Mouse (Mus musculus): ENCODE data around the gene Olfr142. TPM values are rescaled to one million over a fixed set of nuclear protein-coding genes. Genes with fewer than 3 reads are reported as not detected.
"Not testable (repeated sequence)": the region's sequence is repeated elsewhere in the genome, so short reads cannot be mapped to it uniquely, and the experiment has no call there.

Olfr142 gene
- not detected in 2 replicates for polyA plus RNA-seq (2015; fragmentation: Nextera tagmentation; extraction: Ambion mirVana)

DNA sequence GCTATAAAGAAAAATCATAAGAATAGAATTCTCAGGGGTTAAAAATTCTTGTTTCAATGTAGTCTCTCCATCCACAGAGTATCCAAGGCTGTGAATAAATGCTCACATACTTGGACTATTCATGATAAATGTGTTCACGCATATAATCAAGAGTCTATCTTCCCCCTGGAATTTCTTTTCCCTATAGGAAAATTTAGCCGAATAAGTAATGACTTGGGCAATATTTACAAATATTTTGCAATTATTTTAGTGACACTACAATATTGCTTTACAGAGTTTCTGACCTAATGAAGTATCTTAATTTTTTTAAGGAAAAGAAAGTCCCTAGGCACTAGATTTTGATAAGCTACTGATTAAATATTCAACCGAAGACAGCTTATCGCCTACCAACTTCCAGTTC lies at the start of gene Olfr142:
Gene Olfr142 (minus strand): TSS at position 101 of the 400 bp plus-strand sequence.
- ATAC-seq (ENCODE audit: low FRiP score, low TSS enrichment) (no peak), DNase-seq (ENCODE audit: low spot score) (no peak)
- H3K9ac ChIP-seq (ENCODE audit: low read length), result no peak within 1 kb of the TSS
- no peaks in the 10 kb centered on the region for H3K4me1 ChIP-seq (replicated peaks; ENCODE audit: control insufficient read depth, insufficient read depth)
- no peak within 1 kb of the TSS for H3K4me2 ChIP-seq (replicated peaks; ENCODE audit: low read depth)
- no peaks in the 10 kb centered on the region for H3K27me3 ChIP-seq (ENCODE audit: control insufficient read depth, insufficient read depth, low read length)
- H3K27ac ChIP-seq (replicated peaks), result no peak within 1 kb of the TSS
- TF ChIP-seq CTCF (IDR thresholded peaks at IDR 0.05; ENCODE audit: low read depth) (no peak), EP300 (optimal IDR thresholded peaks at IDR 0.05) (no peak)
- no peaks in the 10 kb centered on the region for H3K36me3 ChIP-seq (ENCODE audit: control insufficient read depth, insufficient read depth, low read length)
- H3K9me3 ChIP-seq (ENCODE audit: control insufficient read depth, low read length), result no peaks in the 10 kb centered on the region
- H3K4me3 ChIP-seq (ENCODE audit: low read depth, low read length), result no peak within 1 kb of the TSS
- 90% methylated on average over 4 of the region's 4 CpGs for whole genome bisulfite sequencing

DNA sequence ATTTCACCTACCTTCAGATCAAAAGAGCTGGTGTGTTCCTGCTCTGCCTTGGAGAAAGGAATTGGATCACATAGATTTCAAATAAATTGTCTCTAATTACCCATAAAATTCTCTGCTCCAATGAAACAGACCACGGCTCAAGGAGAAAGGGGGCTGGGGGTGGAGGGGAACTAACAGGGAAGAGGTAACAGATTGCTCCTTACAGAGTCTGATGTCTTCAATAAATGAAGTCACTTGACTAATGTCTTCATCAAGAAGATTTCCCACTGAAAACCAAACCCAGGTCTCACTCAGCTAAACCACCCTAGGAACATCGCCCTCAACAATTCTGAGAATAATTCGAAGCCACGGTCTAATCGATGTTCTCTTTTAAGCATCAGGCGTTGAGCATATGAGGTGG lies 35.3 kb upstream of the Olfr142 start, which contains the start of gene Olfr1272:
Gene Olfr1272 (minus strand): TSS at position 101 of the 400 bp plus-strand sequence.
- Histone ChIP-seq H3K27me3 (ENCODE audit: control insufficient read depth, insufficient read depth, low read length) (no peaks in the 10 kb centered on the region), H3K4me2 (replicated peaks; ENCODE audit: low read depth) (no peak within 1 kb of the TSS), H3K9me3 (ENCODE audit: control insufficient read depth, low read length) (no peaks in the 10 kb centered on the region), H3K4me3 (ENCODE audit: low read depth, low read length) (no peak within 1 kb of the TSS), H3K36me3 (ENCODE audit: control insufficient read depth, insufficient read depth, low read length) (no peaks in the 10 kb centered on the region), H3K9ac (ENCODE audit: low read length) (no peak within 1 kb of the TSS), H3K4me1 (replicated peaks; ENCODE audit: control insufficient read depth, insufficient read depth) (no peaks in the 10 kb centered on the region), H3K27ac (replicated peaks) (no peak within 1 kb of the TSS)
- no peak for TF ChIP-seq CTCF (IDR thresholded peaks at IDR 0.05; ENCODE audit: low read depth)
- no peak for TF ChIP-seq EP300 (optimal IDR thresholded peaks at IDR 0.05)
- ATAC-seq (ENCODE audit: low FRiP score, low TSS enrichment) (no peak), DNase-seq (ENCODE audit: low spot score) (no peak)
- WGBS, result 93% methylated on average over 6 of the region's 6 CpGs

DNA sequence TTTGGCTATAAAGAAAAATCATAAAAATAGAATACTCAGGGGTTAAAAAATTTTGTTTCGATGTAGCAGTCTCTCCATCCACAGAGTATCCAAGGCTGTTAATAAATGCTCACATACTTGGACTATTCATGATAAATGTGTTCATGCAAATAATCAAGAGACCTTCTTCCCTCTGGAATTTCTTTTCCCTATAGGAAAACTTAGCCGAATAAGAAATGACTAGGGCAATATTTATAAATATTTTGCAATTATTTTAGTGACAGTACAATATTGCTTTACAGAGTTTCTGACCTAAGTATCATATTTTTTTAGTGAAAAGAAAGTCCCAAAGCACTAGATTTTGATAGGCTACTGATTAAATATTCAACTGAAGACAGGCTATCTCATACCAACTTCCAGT lies 13.5 kb upstream of the Olfr142 start, which contains the start of gene Olfr1271:
Gene Olfr1271 (minus strand): TSS at position 101 of the 400 bp plus-strand sequence.
- Histone ChIP-seq H3K36me3 (ENCODE audit: control insufficient read depth, insufficient read depth, low read length) (no peaks in the 10 kb centered on the region), H3K27ac (replicated peaks) (no peak within 1 kb of the TSS), H3K4me1 (replicated peaks; ENCODE audit: control insufficient read depth, insufficient read depth) (no peaks in the 10 kb centered on the region), H3K27me3 (ENCODE audit: control insufficient read depth, insufficient read depth, low read length) (no peaks in the 10 kb centered on the region), H3K9me3 (ENCODE audit: control insufficient read depth, low read length) (no peaks in the 10 kb centered on the region), H3K9ac (ENCODE audit: low read length) (no peak within 1 kb of the TSS), H3K4me3 (ENCODE audit: low read depth, low read length) (no peak within 1 kb of the TSS), H3K4me2 (replicated peaks; ENCODE audit: low read depth) (no peak within 1 kb of the TSS)
- no peak for DNase-seq (ENCODE audit: low spot score)
- TF ChIP-seq CTCF (IDR thresholded peaks at IDR 0.05; ENCODE audit: low read depth), result no peak
- no peak for TF ChIP-seq EP300 (optimal IDR thresholded peaks at IDR 0.05)
- 81% methylated on average over 2 of the region's 2 CpGs for WGBS
- no peak for ATAC-seq (ENCODE audit: low FRiP score, low TSS enrichment)

DNA sequence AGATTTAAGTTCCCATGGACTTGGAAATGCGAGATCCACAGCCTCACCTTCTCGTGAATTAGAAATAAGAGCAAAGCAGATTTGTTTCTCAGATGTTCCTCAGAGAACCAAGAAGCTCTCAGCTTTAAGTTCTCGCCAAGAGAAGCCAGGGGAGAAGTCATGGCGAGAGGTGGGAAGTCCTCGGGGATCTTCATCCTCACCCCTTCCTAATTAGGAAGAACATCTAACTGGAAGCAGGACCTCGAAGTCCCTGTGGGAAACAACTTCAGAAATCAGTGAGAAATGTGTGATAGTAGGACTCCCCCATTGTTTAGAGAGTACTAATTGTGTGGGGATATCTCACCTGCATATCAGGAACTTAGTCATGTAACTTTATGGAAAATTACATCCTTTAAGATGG lies 33.0 kb downstream of the Olfr142 start, which contains the start of gene Olfr1506:
Gene Olfr1506 (minus strand): TSS at position 101 of the 400 bp plus-strand sequence.
- H3K36me3 ChIP-seq (ENCODE audit: control insufficient read depth, insufficient read depth, low read length); H3K9me3 ChIP-seq (ENCODE audit: control insufficient read depth, low read length); H3K27ac ChIP-seq (replicated peaks); DNase-seq (ENCODE audit: low spot score); H3K9ac ChIP-seq (ENCODE audit: low read length); H3K4me1 ChIP-seq (replicated peaks; ENCODE audit: control insufficient read depth, insufficient read depth); ATAC-seq (ENCODE audit: low FRiP score, low TSS enrichment); H3K4me2 ChIP-seq (replicated peaks; ENCODE audit: low read depth); H3K4me3 ChIP-seq (ENCODE audit: low read depth, low read length); H3K27me3 ChIP-seq (ENCODE audit: control insufficient read depth, insufficient read depth, low read length): not testable (repeated sequence)
- no CpG with 5 or more reads among the region's 6 CpGs for WGBS

Other genes with a start within 250 kb of the Olfr142 start
- not detected in 2 replicates for gene Olfr1263, start 245.5 kb downstream of the Olfr142 start, polyA plus RNA-seq (2015; fragmentation: Nextera tagmentation; extraction: Ambion mirVana)
- gene Olfr1264, start 232.0 kb downstream of the Olfr142 start, polyA plus RNA-seq (2015; fragmentation: Nextera tagmentation; extraction: Ambion mirVana), result not detected in 2 replicates
- 0.04 TPM in 1 of 2 replicates, not detected in the other for gene Olfr1265, start 222.3 kb downstream of the Olfr142 start, polyA plus RNA-seq (2015; fragmentation: Nextera tagmentation; extraction: Ambion mirVana)
- not detected in 2 replicates for gene Olfr140, start 194.0 kb downstream of the Olfr142 start, polyA plus RNA-seq (2015; fragmentation: Nextera tagmentation; extraction: Ambion mirVana)
- not detected in 2 replicates for gene Olfr1269, start 136.2 kb downstream of the Olfr142 start, polyA plus RNA-seq (2015; fragmentation: Nextera tagmentation; extraction: Ambion mirVana)
- gene Olfr32, start 115.3 kb downstream of the Olfr142 start, polyA plus RNA-seq (2015; fragmentation: Nextera tagmentation; extraction: Ambion mirVana), result not detected in 2 replicates
- gene Olfr1270, start 104.5 kb downstream of the Olfr142 start, polyA plus RNA-seq (2015; fragmentation: Nextera tagmentation; extraction: Ambion mirVana), result not detected in 2 replicates
- gene Olfr1506, start 33.1 kb downstream of the Olfr142 start, polyA plus RNA-seq (2015; fragmentation: Nextera tagmentation; extraction: Ambion mirVana), result not detected in 2 replicates
- 0.04 TPM in 1 of 2 replicates, not detected in the other for gene Olfr1271, start 13.4 kb upstream of the Olfr142 start, polyA plus RNA-seq (2015; fragmentation: Nextera tagmentation; extraction: Ambion mirVana)
- gene Olfr1272, start 35.2 kb upstream of the Olfr142 start, polyA plus RNA-seq (2015; fragmentation: Nextera tagmentation; extraction: Ambion mirVana), result not detected in 2 replicates
- not detected in 2 replicates for gene Gm13769, start 64.6 kb upstream of the Olfr142 start, polyA plus RNA-seq (2015; fragmentation: Nextera tagmentation; extraction: Ambion mirVana)
- not detected in 2 replicates for gene Olfr1274-ps, start 141.1 kb upstream of the Olfr142 start, polyA plus RNA-seq (2015; fragmentation: Nextera tagmentation; extraction: Ambion mirVana)